Mouse (Mus musculus) intestine, embryonic 14.5 days (tissue): ENCODE data around the gene Pla2g7. TPM values are rescaled to one million over a fixed set of nuclear protein-coding genes. Genes with fewer than 3 reads are reported as not detected.

Experiments
- ATAC-seq: fragments of 200-750 bp; cut with Nextera tagmentation; replicated peaks from 2 replicates; pipeline ENCODE4 v1.8.0; 2017; ENCODE audit warnings: low read depth, moderate number of reproducible peaks, moderate TSS enrichment, moderate library complexity; ENCODE audit not compliant: low FRiP score, low TSS enrichment
- DNase-seq: peaks from one replicate; pipeline ENCODE4 v3.0.0-alpha.2; 2018; ENCODE audit warnings: low spot score
- H3K27ac ChIP-seq: fragments of 300-500 bp; sonication (generic); 2 replicates; pipeline ENCODE4 v1.5.1; 2014; ENCODE audit warnings: low read depth, mild to moderate bottlenecking, control low read depth
- H3K27me3 ChIP-seq: fragments of 300-500 bp; sonication (generic); replicated peaks from 2 replicates; pipeline ENCODE4 v1.6.1; 2014; ENCODE audit warnings: low read length, control low read depth; ENCODE audit not compliant: control insufficient read depth, insufficient read depth
- H3K36me3 ChIP-seq: fragments of 300-500 bp; sonication (generic); 2 replicates; pipeline ENCODE4 v1.6.1; 2014; ENCODE audit warnings: low read length, control low read depth; ENCODE audit not compliant: control insufficient read depth, insufficient read depth
- H3K4me1 ChIP-seq: fragments of 300-500 bp; sonication (generic); replicated peaks from 2 replicates; pipeline ENCODE4 v1.6.1; 2014; ENCODE audit warnings: low read length, control low read depth, mixed read lengths; ENCODE audit not compliant: control insufficient read depth, insufficient read depth
- H3K4me2 ChIP-seq: fragments of 300-500 bp; sonication (generic); 2 replicates; pipeline ENCODE4 v1.6.1; 2014; ENCODE audit warnings: low read length
- H3K4me3 ChIP-seq: fragments of 300-500 bp; sonication (generic); 2 replicates; pipeline ENCODE4 v1.5.1; 2014; ENCODE audit warnings: low read depth, low read length, control low read depth, mixed read lengths
- H3K9ac ChIP-seq: fragments of 300-500 bp; sonication (generic); 2 replicates; pipeline ENCODE4 v1.6.1; 2014; ENCODE audit warnings: mild to moderate bottlenecking, low read length
- H3K9me3 ChIP-seq: fragments of 300-500 bp; sonication (generic); 2 replicates; pipeline ENCODE4 v1.6.1; 2016; ENCODE audit warnings: low read length, control low read depth; ENCODE audit not compliant: control insufficient read depth
- WGBS: fragments of 180-500 bp; shearing (Covaris S2); extraction: QIAGEN DNeasy Blood & Tissue Kit; methylation state at CpG from one replicate; pipeline ENCODE4 v1.1.7; 2014; 5-methylcytosine and 5-hydroxymethylcytosine counted together
- polyA plus RNA-seq: library from polyadenylated mRNA; unstranded; fragments of >200 nt; fragmentation: Nextera tagmentation; extraction: Ambion mirVana; gene quantifications from 2 replicates; pipeline ENCODE4 v1.2.1, GENCODE M21; 2014

Gene Pla2g7
- polyA plus RNA-seq, 1 experiment from 2014 or later, result 9.5 TPM

DNA sequence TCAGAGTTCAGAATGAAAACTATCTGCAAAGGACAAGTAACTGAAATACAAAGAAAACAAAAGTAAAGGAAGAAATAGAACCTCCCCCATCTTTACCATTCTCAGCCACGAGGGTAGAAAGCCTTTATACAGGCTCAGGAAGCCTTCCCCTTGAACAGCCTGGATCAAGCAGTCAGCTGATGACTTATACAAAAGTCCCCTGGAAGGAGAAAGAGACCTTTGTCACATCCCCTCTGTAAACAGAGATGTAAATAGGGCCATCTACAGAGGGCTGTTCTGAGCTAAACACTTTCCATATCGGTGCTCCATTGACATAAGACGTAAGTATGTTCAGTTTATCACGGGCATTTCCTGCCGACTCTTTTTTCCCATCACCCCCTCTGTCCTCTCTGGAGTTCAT, 79.0 kb downstream of the Pla2g7 start:
- H3K4me3 ChIP-seq, result no peak overlapping the region
- 69% methylated on average over 5 of the region's 5 CpGs for WGBS
- no peak overlapping the region for H3K4me2 ChIP-seq
- H3K27me3 ChIP-seq, result no peaks in the 10 kb centered on the region
- no peaks in the 10 kb centered on the region for H3K9me3 ChIP-seq
- H3K27ac ChIP-seq, result no peak overlapping the region
- H3K4me1 ChIP-seq, result no peaks in the 10 kb centered on the region
- no peak overlapping the region for H3K9ac ChIP-seq
- DNase-seq (no peak), ATAC-seq (no peak)
- peaks cover 23% of the 10 kb centered on the region; the same call in 1 of the 2 replicates for H3K36me3 ChIP-seq

DNA sequence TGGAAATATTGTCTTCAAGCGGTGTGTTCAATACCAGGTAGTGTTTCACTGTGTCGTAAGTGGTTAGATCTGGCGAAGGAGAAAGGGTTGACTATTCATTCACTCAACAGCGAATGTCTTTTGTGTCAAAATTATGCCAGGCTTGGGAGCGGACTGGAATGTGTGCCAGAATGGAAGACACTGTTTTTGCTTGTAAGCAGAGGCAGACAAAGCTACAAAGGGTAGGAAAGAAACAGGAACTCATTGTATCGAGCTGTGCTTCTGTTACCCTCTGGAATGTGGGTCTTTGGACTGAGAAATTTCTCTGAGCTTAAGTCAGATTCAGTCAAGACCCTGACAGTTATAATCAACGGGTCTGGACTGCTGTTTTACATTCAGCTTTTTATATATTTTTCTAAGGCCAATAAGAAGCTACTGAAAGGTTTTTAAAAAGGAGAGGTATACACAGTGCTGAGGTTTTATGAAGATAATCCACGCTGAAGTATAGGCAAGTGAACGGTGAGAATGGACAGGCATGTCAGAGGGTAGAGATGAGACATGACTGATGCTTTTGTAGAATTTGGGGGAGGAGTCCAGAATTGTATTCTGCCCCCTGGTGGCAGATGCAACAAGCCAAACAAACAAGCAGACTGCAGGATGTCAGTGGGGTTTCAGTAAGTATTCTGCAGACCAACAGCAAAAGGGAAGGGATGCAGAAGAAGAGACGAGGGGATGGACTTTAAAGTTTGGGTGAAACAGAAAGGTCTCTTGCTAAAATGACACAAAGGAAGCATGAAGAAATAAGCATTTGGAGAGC, 81.9 kb downstream of the Pla2g7 start:
- no peaks in the 10 kb centered on the region for H3K4me1 ChIP-seq
- H3K9me3 ChIP-seq, result no peaks in the 10 kb centered on the region
- no peaks in the 10 kb centered on the region for H3K27me3 ChIP-seq
- no peak overlapping the region for H3K9ac ChIP-seq
- peaks cover 27% of the 10 kb centered on the region for H3K36me3 ChIP-seq
- DNase-seq (no peak), ATAC-seq (no peak)
- no peak overlapping the region for H3K27ac ChIP-seq
- no peak overlapping the region for H3K4me3 ChIP-seq
- no peak overlapping the region for H3K4me2 ChIP-seq
- WGBS, result 82% methylated on average over 10 of the region's 10 CpGs

DNA sequence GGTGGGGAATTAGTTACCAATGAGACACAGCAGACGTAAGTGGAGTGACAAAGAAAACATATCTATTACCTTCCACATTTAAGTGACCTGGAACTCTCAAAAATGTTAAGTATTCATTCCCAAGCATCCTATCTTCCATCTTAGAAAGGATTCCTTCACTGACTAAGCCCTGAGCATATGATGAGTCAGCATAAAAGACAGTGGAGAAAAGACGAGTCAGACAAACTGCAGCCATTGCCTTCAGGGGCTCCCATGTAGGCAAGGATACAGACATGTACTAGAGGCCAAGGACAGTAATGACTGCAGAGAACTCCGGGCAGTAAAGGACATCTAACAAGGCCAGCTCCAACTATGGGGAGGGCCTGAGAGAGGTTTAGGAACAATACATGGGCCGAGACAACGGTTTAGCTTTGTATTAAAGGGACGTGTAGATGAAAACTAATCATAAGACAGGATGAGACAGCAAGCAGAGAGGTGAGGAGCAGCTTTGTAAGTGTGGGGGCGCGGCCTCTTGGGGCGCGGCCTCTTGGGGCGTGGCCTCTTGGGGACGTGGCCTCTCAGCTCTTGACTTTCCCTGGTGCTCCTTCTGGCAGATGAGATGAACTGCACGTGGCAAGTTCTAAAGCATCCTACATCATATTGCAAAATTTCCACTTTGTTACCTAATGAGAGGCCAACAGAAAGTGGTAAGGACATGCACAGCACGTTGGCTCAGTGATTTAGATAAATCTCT, 83.6 kb downstream of the Pla2g7 start:
- WGBS, result 63% methylated on average over 14 of the region's 14 CpGs
- Histone ChIP-seq H3K27me3 (no peaks in the 10 kb centered on the region), H3K27ac (no peak overlapping the region), H3K36me3 (peaks cover 25% of the 10 kb centered on the region), H3K9ac (no peak overlapping the region), H3K4me1 (no peaks in the 10 kb centered on the region), H3K4me3 (no peak overlapping the region), H3K9me3 (no peaks in the 10 kb centered on the region), H3K4me2 (no peak overlapping the region)
- DNase-seq, result no peak
- ATAC-seq, result no peak

Other genes starting within 250 kb of the Pla2g7 start
- 11.0 and 15.0 TPM in 2 replicates for gene Adgrf5, start 207.6 kb upstream of the Pla2g7 start, polyA plus RNA-seq
- gene Mep1a, start 65.3 kb upstream of the Pla2g7 start, polyA plus RNA-seq, result 19.4 and 20.6 TPM in 2 replicates
- 0.23 TPM in 1 of 2 replicates, not detected in the other for gene Ankrd66, start 24.5 kb upstream of the Pla2g7 start, polyA plus RNA-seq
- gene Tdrd6, start 62.2 kb downstream of the Pla2g7 start, polyA plus RNA-seq, result 0.15 and 0.17 TPM in 2 replicates
- gene Slc25a27, start 99.1 kb downstream of the Pla2g7 start, polyA plus RNA-seq, result 14.0 and 19.8 TPM in 2 replicates
- gene Cyp39a1, start 99.3 kb downstream of the Pla2g7 start, polyA plus RNA-seq, result 17.0 TPM in 2 replicates
- 5.1 and 7.1 TPM in 2 replicates for gene Rcan2, start 233.3 kb downstream of the Pla2g7 start, polyA plus RNA-seq